9 mouse cellular contexts compared by ENCODE assay signal in genomic region chr11:43349564-43349963, GRCm38 (mm10).
DNase-seq lines count a peak whose midpoint lies in the region; ATAC-seq and TF ChIP-seq lines count a peak whose summit lies in the region.
"Had no signal": no experiment of that assay in that cellular context is flagged by ENCODE, and none has a peak within 500 bp of the region (broad histone marks: within the 10 kb centered on the region; RNA-seq: fewer than 3 reads in every experiment).

No protein-coding gene starts in this region.

- H3K4me2 ChIP-seq in midbrain, embryonic 14.5 days (ENCODE audit: low read length) = no peak overlapping the region

- 54% methylated on average over 7 of the region's 7 CpGs for WGBS in midbrain, embryonic 14.5 days

- no peak overlapping the region for H3K27ac ChIP-seq in gastrocnemius, adult 2 months
- peak overlapping the region; percentile 66 for H3K27ac ChIP-seq in midbrain, embryonic 14.5 days (replicated peaks; ENCODE audit: low read depth, low read length)
- H3K27ac ChIP-seq: limb, embryonic 10.5 days had no signal

- no peak overlapping the region for H3K4me3 ChIP-seq in gastrocnemius, adult 2 months
- H3K4me3 ChIP-seq in midbrain, embryonic 14.5 days (replicated peaks; ENCODE audit: low read depth, low read length) = no peak overlapping the region
- H3K4me3 ChIP-seq: limb, embryonic 10.5 days had no signal

- no peaks in the 10 kb centered on the region for H3K27me3 ChIP-seq in midbrain, embryonic 14.5 days (ENCODE audit: control insufficient read depth, insufficient read depth, low read length)

- no peaks in the 10 kb centered on the region for H3K9me3 ChIP-seq in midbrain, embryonic 14.5 days (ENCODE audit: control insufficient read depth, low read length)
- H3K9me3 ChIP-seq: limb, embryonic 10.5 days had no signal

- peak; percentile 29 for DNase-seq in gastrocnemius, adult 2 months
- DNase-seq in gastrocnemius, postnatal 4 days (ENCODE audit: low spot score in 2 of 2) = no peak
- peak; percentile 44 to 50 for DNase-seq in right cerebral cortex, postnatal 10 days (ENCODE audit: low spot score in 2 of 2)
- DNase-seq in right cerebral cortex, postnatal 36 days (ENCODE audit: low spot score in 2 of 2) = no peak
- DNase-seq in brain, adult 2 months (ENCODE audit: low read depth, low spot score) = peak; percentile 54
- DNase-seq in midbrain, embryonic 14.5 days = peak; percentile 27
- no peak for DNase-seq in gastrocnemius, postnatal 25 days
- DNase-seq in yolk sac, embryonic 10.5 days (ENCODE audit: low spot score) = no peak

- H3K4me1 ChIP-seq in midbrain, embryonic 14.5 days (ENCODE audit: control insufficient read depth, insufficient read depth, low read length) = peaks cover 24% of the 10 kb centered on the region
- H3K4me1 ChIP-seq: limb, embryonic 10.5 days had no signal

- no peaks in the 10 kb centered on the region for H3K36me3 ChIP-seq in midbrain, embryonic 14.5 days (ENCODE audit: control insufficient read depth, insufficient read depth, low read length)
- H3K36me3 ChIP-seq: limb, embryonic 10.5 days had no signal

- no peak overlapping the region for H3K9ac ChIP-seq in midbrain, embryonic 14.5 days (replicated peaks; ENCODE audit: low read length)

- intact Hi-C loops in gastrocnemius, adult 2 months (cut with DNase I) = no loop called here

- TF ChIP-seq CTCF in gastrocnemius, adult 2 months (IDR thresholded peaks at IDR 0.05) = no peak

- no peak for ATAC-seq in midbrain, embryonic 14.5 days (ENCODE audit: low FRiP score, low TSS enrichment)

Comparison
In these comparisons a context has a peak if more than half of its experiments do, and no peak if none do; other contexts are left out.
1. DNase-seq: peak in gastrocnemius, adult 2 months (single experiment), right cerebral cortex, postnatal 10 days (2 of 2), brain, adult 2 months (single experiment) and midbrain, embryonic 14.5 days (single experiment); none in gastrocnemius, postnatal 4 days (0 of 2), right cerebral cortex, postnatal 36 days (0 of 2), gastrocnemius, postnatal 25 days (single experiment) and yolk sac, embryonic 10.5 days (single experiment).